Mouse (Mus musculus): ENCODE results near the gene Arsg.

Arsg gene

GRCm38 (mm10) chr11:109465068-109465467 is 8.1 kb upstream of the Arsg start:
- intact Hi-C loops (cut with DNase I): no loop called here

DNA sequence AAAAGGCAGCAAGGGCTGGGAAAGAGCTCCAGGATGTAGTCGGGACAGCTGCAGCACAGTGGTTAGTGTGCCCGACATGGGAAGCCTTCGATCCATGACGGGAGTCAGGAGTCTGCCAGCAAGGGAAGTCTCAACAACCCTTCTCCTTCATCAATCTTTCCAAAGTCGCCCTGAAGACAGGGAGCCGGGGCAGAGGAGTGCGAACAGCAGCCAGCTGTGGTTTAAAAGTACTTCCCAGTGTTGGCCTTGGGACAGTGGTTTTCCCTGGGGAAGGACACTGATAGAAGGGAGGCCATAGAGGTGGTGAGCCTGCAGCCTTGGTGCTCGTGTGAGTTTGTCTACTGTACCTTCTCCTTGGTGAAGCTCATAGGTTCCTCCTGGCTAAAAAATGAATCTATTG is 6.2 kb upstream of the Arsg start:
- intact Hi-C loops (cut with DNase I): no loop called here

DNA sequence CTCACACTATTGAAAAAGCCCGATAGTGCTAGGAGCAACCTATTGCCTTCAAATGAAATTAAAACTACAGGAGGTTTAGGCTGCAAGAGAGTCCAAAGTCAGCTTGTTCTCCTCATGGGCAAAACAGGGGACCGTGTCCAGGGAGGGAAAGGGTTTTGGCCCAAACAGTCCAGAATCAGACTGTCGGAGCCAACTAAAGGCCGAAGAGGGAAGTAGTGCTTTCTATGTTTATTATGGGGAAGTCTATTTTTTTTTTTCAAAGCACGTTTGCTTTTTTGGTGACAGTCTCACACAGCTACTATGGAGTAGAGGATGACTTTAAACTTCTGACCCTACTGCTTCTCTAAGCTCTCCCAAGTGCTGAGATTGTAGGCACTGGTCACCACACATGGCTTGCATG is 5.0 kb upstream of the Arsg start:
- intact Hi-C loops (cut with DNase I): no loop called here

DNA sequence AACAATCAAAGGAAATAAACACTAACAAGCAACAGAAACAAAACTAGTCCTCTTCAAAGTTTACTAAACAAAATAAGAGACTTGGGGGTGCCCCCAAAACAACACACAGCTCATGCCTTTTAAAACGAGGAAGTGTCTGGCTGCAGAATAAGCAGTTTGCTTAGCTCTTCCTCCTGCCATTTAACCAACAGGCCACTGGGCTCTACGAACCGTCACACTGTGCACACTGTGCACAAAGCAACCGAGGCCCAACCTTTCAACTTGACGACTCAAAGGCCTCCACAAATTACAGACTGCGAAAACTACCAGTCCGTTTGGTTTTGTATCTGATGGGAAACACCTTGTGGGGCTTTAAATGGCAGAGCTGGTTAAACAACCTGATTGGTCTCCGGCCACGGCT is 3.0 kb upstream of the Arsg start:
- intact Hi-C loops (cut with DNase I): no loop called here

- intact Hi-C loops (cut with DNase I): no loop called here
Measured at GRCm38 (mm10) chr11:109470921-109471861, 2.0 kb upstream of the Arsg start.

GRCm38 (mm10) chr11:109472171-109472691 is 943 bp upstream of the Arsg start:
- intact Hi-C loops (cut with DNase I): no loop called here

DNA sequence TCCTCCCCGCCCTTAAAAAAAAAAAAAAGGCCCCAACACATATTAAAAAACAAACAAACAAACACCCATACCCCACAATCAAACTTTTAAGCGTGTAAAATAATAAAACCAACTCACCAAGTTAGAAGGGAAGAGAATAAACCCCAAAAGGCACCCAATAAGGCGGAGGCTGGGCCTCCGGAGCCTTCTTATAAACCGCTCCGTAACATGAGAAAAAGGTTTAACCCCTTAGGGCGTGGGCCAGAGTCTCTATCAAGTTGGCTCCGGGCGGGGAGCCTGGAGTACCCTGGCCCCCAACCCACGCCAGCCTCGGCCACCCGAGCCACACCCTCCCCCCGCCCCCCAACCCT is 378 bp upstream of the Arsg start:
- intact Hi-C loops (cut with DNase I): no loop called here

DNA sequence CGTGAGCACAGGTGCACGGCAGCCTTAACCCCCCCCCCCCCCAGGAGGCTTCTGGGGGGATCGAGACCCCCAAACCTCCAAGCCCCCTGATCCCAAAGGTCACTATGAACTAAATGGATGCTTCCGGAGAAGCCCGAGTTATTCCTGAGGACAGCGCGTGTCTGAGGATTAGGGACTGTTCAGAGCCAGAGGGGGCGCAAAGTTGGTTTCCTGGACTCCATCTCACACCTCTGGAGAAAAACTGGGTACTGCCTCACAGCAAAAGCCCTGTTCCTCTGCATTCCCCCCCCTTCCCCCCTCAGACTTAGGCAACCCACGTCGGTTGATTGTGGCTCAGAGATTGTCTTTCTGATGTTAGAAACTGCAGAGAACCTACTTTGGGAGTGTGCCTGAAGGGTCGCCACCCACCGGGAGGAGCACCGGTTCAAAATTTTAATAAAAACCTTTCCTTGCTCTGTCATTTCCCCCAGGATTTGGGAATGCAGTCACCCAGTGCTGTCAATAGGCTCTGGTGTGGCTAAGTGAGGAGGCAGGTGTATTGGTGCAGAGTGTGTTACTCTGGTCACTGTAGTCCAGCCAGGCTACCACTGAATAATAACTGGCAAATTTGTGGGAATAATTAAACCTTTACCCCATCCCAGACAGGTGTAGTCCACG is 1.0 kb downstream of the Arsg start:
- intact Hi-C loops (cut with DNase I): no loop called here

GRCm38 (mm10) chr11:109474836-109475235 is 1.7 kb downstream of the Arsg start:
- intact Hi-C loops (cut with DNase I): no loop called here

DNA sequence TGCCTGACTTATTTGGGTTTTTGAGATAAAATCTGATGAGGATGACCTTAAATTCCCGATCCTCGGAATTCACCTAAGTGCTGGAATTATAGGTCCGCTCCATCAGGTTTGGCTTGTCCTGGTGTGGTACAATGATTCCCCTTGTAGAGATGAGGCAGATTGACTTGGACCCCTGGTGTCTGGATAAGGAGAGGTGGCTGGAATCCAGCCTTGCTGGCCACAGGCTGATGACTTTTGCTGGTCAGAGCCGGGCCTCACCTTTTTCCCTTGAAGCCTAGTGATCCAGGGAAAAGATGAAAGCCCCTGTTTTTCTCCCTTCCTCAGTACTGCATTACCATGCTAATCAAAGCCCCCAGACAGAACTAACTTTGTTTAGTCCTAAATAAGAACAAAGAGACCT is 2.5 kb downstream of the Arsg start:
- intact Hi-C loops (cut with DNase I): no loop called here

GRCm38 (mm10) chr11:109476241-109476640 is 3.1 kb downstream of the Arsg start:
- intact Hi-C loops (cut with DNase I): no loop called here

GRCm38 (mm10) chr11:109476653-109477052 is 3.5 kb downstream of the Arsg start:
- intact Hi-C loops (cut with DNase I): no loop called here

DNA sequence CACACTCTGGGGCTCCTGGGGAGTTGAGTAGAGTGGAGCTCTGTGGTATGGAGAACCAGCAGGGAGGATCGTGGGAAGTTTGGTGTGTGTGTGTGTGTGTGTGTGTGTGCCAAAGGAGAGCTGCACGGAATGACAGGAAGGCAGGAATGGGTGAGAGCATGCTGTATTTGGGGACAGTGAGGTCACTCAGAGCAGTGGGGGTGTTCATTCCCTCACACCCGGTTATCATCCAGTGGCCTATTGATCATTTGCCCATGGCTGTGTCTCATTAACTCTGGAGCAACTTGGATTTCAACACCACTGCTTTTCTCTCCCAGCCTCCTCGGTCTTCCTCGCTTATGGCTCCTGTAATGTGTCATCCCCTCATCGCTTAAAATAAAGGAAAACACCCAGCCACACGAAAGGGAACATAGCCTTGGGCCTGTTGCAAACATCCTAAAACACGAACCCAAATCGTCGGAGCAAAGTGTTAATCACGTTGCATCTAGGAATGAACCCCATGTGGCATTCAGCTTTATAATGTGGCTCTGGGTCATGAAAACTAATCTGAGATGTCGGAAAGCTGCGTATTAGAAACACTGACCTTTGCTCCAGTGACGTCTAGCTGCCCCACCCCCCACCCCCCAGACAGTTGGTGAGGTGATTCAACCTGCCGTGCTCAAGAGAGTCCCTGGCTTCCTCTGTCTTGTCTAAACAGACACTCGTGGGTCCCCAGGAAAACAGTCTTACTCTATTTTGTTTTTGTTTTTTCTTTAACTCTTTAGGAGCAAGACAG is 4.6 kb downstream of the Arsg start:
- intact Hi-C loops (cut with DNase I): no loop called here

GRCm38 (mm10) chr11:109479575-109480285 is 6.6 kb downstream of the Arsg start:
- intact Hi-C loops (cut with DNase I): no loop called here

- intact Hi-C loops (cut with DNase I): no loop called here
Measured at GRCm38 (mm10) chr11:109480440-109480839, 7.3 kb downstream of the Arsg start.

GRCm38 (mm10) chr11:109485398-109486045 is 12.3 kb downstream of the Arsg start:
- intact Hi-C loops (cut with DNase I): no loop called here

DNA sequence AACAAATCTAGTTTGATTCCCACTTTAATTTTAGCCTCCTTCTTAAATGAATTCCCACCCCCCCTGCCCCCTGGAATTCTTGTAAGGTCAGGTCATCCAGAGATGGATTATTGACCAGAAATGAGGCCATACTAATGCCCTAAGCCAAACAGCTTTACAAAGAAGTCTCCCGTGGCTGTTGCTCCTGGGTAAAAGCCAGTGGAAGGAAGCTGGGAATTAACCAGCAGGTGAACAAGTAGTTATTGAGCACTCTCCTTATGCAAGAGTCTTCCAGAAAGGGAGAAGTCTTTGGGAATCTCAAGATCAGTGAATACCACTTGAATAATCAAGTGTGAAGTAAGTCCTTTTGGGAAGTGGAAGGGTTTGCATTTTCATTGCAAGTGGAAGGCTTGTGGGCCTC is 13.9 kb downstream of the Arsg start:
- intact Hi-C loops (cut with DNase I): no loop called here

DNA sequence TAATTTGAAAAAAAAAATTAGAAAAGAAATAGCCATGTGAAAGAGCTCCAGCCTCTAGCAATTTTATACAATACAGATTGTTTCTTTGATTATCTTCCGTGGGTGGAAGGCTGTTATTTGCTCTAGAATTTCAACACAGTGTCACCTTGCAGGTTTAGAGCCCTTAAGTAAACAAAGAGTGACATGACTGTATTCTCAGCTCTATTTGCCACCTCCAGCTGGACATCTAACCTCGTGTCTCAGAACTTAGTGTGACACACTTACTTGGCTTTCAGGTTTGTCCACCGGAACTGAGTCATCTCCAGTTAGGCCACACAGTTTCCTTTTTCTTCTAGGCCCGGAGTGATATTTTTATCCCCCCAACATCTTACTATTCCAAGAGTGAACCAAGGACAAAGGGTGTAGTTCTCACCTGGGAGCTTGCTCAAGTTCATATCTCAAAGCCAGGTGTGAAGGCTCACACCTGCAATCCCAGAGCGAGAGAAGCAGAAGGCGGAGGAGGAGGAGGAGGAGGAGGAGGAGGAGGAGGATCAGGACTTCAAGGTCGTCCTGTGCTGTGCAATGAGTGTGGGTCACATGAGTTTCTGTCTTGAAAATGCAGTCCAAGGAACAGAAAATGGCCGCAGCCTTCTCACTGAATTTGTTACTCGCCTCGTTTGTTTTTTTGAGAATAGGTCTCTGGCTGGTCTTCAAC is 15.0 kb downstream of the Arsg start:
- intact Hi-C loops (cut with DNase I): no loop called here

DNA sequence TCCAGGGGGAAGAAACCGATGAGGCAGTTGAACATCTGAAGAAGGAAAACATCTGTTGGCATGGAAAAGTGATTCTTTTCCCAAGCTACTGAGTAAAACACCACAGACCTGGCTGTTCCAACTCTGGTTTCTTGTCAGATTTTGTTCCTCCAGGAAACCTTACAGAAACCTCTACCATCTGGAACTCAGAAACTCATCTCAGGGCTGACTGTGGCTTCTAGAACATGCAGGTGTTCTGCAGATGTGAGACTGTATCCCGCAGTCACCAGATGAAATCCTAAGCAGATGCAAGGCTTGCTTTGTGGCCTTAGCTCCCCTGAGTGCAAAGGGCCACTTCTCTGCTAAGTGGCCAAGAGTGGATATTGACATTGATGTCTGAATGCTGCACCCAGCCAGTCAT is 16.6 kb downstream of the Arsg start:
- intact Hi-C loops (cut with DNase I): no loop called here

GRCm38 (mm10) chr11:109491844-109492243 is 18.7 kb downstream of the Arsg start:
- intact Hi-C loops (cut with DNase I): no loop called here

Data from adrenal gland (tissue).